Mouse (Mus musculus): Measurements from ENCODE around the gene Cybc1.
A peak's percentile ranks its signal among the peaks of the same experiment; 100 is the strongest.

DNA sequence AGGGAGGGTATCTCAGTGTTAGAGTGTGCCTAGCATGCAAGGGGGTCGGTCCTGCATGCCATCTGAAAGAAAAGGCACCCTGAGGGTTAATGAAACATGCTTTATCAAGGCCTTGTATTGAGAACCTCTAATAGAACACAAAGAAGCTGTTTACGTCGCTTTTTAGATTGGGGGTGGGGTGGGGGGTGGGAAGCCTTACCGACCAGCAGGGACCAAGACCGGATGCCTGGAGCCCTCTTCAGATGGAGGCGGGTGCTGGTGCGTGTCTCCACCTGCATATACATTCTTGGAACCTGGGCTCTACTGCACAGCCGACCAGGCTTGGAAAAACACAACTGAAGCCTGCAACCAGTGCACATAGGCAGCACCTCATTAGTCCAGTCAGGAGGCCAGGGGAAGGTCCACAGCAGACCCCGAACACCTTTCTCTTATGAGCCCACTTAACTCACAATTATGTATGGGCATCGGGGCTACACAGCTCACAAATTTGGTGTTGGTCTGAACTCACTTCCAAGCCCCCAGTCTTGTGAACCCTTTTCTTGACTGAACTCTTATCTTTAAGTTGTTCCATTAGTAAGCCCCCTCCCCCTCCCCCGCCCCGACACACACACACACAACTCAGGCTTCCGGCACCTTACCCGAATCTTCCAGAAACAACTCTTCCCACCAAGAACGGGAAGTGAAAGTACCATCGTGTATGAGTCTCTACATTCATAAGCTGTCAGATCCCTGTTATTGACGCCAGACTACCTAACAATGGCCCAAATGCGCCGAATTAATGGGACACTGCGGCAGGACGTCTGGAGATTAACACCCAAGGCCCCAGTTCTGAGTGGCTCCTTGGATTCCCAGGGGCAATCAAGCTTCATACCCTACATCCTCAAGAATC, 749 bp downstream of the Cybc1 start:
- TF ChIP-seq CTCF (IDR thresholded peaks at IDR 0.05; ENCODE audit: extremely low read depth, insufficient read depth, insufficient read length, insufficient replicate concordance) = no peak
- TF ChIP-seq POLR2A (IDR thresholded peaks at IDR 0.05; ENCODE audit: low read depth, low read length) = 0 out of 2 replicates have a peak, but pooled peaks have one; percentile 6

Data from spleen, adult 2 months (tissue).